Mouse (Mus musculus): ENCODE results near the gene Cenpo. TPM values are rescaled to one million over a fixed set of nuclear protein-coding genes. Genes with fewer than 3 reads are reported as not detected.
"Not testable (repeated sequence)": the region's sequence is repeated elsewhere in the genome, so short reads cannot be mapped to it uniquely, and the experiment has no call there.

Gene Cenpo
- total RNA-seq (2021): 1 to 10 TPM; 3.5 to 4.8 TPM
- long read RNA-seq, partial matches to known transcripts: 0 of 2 reads
- long read RNA-seq, other reads (novel, unspliced or antisense): 2 of 2 reads

DNA sequence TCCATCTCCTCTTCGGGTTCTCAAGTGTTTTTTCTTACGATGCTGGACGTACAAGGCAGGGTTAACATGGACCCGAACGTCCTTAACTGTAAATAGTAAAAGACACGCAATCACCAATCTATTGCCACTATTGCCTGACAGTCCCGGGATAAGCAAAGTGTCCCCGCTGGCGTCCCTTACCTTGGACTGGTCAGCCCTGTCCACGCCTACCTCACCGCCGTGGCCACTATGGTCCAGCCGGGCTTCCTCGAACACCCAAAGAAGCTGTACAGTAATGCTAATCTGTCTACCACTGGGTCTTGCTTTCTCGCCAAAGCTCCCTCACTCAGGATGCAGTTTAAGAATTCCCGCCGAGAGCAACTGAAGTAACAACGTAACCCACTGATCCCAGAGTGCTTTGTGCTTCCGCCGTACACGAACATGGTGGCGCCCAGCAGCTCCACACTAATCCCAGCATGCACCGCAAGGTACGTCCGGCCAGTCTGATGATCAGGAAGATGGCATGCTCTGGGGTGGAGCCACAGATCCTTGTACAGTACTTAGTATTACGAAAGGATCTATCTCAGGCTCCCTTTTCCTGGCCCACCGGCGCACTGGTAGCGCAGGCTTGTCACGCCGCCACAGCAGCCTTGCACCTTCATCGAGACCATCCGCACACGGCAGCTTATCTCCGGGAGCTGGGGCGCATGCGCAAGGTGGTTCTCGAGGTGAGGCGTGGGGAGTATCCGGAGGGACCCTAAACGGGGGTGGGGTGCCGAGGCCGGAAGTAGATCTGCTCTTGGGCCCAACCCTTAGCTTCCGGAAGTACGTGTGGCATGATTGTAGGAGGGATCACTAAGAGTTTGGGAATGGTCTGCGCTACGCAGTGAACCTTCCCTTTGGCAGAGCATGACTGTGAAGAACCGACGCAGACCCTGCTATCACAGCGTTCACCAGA is at the start of gene Cenpo, which contains the start of gene Ptrhd1:
Cenpo (minus strand) TSS at position 723 of the 937 bp plus-strand sequence.
Ptrhd1 (plus strand) TSS at position 456 of the 937 bp plus-strand sequence.
- DNase-seq (ENCODE audit: low spot score in 2 of 2): peak; percentile 96 to 98

DNA sequence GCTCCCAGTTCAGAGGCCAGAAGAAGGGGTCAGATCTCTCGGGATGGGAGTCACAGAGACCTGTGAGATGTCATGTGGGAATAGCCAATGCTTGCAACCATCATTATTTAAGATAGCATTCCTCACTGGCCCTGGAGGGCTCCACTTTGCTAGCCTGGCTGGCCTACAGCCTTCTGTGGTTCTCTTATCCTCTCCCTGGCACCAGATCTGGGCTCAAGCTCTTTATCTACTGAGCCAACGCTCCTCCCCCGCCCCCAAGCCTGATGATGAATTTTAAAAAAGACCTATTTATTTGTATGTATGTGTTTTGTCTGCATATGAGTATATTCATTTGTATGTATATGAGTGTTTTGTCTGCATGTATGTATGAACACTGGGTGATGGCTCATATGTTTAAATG is 45.8 kb upstream of the Cenpo start:
- DNase-seq (ENCODE audit: low spot score in 2 of 2): no peak

DNA sequence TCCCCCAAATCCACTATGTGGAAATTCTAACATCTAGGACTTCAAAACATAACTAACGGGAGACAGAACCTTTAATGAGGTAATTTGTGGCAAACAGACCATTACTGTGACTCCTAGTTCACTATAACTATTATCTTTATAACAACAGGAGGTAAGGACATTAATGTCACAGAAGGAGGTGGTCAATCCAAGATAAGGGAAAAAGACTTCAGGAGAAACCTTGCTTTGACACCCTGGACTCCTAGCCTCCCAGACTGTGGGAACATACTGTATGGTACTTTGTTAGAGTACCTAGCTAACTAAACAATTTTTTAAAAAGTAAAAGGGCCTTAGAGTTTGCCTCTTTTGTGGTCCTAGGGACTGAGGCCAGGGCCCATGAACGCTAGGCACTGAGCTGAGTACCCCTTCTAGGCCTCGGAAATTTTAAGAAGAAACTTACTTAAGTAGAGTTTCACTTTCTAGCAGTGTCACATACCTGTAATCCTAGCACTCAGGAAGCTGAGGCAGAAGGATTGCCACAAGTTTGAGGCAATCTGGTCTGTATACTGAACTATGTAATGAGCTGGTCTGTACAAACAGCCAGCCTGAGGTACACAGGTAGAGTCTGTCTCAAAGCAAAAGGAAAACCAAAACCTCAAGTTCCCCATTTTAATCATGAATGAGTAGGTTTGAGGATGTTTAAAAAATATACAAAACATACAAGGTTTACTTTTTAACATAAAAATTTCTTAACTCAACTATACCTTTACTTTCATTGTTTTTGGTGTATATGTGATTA is 45.1 kb upstream of the Cenpo start:
- no peak for DNase-seq (ENCODE audit: low spot score in 2 of 2)

DNA sequence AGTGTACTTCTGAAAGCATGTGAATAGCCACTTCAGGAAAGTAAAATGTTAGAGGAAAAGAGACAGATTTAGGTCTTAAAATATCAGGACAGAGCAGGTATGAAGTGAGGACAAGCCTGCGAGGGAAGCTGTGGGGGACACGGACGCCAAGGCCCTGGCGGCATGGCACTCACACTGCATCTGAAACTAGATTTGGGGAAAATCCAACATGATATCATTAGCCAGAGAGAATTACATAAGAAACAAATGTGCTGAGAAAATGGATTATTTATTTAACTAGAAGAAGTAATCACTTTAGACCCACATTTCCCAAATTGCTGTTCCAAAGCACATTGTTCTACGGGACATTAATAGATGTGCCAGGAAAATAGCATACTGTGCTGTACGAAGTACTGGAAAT is 37.0 kb upstream of the Cenpo start:
- DNase-seq (ENCODE audit: low spot score in 2 of 2): peak in 1 of 2 experiments; percentile 68

DNA sequence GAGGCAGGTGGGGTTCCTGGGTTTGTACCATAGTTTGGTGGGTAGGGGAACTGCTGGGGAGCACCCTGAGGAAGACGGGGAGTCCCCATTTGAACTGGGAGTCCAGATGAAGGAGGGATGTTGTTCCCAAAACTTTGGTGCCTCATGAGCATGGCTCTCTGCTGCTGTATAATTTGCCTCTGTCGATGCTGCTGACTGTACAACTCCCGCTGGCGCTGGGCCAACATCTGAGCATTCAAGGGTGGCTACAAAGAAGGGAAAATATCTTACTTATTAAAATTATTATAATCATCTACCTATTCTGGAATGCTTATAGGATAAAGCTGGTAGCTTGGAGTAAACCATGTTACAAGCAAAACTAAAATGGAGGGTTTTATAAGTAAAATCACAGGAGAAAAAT is 33.7 kb upstream of the Cenpo start:
- no peak for DNase-seq (ENCODE audit: low spot score in 2 of 2)

DNA sequence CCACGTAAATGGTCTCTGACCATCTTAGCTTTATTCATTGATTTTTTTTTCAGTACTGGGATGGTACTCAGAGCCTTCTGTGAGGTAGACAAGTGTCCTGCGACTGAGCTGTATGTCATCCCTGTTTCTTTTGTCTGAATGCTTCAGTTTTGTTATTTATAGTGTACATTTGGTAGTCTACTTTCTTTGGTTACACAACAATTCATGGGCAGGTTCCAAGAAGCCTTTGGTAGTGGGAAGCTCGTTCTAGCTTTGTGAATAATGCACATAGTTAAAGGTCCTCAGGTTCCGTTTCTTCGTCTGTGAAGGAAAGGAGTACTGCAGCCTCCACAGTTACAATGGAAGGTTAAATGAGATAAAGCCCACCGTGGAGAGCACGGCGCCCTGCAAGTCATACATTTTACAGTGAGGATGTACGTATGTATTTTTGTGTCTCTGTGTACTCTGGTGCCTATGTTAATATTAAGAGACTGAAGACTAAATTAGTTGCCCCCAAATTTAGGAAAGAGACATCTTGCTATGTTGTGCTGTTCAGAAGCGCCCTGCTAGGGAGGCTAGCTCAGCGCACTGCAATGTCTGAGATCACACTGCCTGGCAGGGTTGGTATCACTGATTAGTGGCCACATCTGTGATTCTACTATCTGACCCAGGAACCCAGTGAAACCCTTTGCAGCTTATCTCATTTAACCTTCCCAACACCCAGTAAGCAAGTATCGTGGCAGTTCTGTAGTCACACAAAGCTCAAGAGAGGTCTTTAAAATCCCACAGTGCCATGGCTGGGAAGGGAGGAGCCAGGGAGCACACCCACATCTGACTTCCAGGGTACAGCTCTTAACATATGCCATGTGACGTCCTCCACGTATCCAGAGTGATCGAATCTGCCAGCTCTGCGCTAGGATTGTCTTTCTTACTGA is 18.9 kb upstream of the Cenpo start:
- DNase-seq (ENCODE audit: low spot score in 2 of 2): peak in 1 of 2 experiments; percentile 46

DNA sequence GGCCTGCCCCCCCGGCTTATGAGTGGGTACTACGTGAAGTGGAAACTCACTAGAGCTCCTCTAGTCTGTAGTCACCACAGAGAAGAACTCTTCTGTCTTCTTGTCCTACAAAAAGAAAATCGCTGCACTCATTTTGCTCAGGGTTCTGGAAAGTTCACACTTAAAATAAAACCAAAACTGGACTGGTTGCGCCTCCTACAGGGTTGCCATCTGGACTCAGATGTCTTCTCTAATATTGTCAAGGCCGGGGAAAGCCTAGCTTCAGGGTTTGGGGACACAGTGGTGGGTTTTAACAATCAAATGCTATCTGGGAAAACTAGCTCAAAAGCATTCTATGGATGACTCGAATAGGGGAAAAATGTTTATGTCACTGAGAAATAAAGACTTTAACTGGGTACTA is 15.7 kb upstream of the Cenpo start:
- DNase-seq (ENCODE audit: low spot score in 2 of 2): no peak

DNA sequence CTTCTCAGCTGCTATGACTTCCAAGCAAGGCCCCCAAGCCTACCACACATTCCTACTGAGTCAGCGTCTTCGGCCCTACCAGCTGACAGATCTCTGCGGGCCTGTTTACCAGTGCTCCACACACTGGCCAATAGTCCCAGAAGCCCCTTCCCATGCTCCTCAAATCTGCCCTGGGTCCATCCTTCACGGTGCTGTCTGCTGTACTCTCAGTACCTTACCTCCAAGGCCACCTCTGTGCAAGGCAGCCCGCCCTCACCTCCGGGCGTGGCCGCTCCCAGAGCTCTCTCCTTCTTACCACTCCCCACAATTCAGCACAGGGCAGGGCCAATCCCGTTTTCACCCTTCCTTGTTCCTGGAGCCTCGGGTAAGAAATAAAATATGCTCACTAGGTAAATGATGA is 11.6 kb upstream of the Cenpo start:
- no peak for DNase-seq (ENCODE audit: low spot score in 2 of 2)

DNA sequence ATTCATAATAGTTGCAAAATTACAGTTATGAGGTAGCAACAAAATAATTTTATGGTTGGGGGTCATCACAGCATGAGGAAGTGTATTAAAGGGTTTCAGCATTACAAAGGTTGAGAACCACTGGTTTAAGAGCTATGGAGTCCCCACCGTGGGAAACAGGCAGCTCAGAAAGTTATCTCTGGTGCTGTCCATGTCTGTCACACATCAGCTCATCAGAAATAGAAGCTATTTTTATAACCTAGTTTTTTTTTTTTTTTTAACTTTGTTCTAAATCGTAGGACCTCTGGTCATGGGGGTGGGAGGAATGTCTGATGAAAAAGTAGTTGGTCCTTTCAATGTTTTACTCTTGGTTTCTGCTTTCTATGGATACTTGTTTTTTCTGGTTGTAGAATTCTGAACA is 9.7 kb upstream of the Cenpo start:
- DNase-seq (ENCODE audit: low spot score in 2 of 2): no peak

DNA sequence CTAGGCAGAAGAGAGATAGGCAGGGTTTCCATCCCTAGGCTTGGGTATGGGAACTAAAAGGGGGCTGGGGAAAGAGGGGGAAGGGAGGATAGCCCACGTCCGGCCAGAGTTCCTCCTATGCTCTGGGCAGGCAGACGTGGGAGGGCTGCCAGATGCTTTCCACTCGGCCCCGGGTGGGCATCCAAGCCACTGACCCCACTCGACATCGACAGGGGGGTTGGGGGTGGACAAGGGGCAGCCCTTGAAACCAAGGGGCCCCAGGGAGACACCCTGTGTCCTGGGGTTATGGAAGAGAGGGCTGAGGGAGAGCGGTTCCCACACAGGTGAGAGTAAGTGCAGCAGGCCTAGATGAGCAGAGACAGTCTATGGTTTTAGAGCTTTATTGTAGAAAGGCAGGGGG is 6.2 kb upstream of the Cenpo start:
- not testable (repeated sequence) for DNase-seq (ENCODE audit: low spot score in 2 of 2)

DNA sequence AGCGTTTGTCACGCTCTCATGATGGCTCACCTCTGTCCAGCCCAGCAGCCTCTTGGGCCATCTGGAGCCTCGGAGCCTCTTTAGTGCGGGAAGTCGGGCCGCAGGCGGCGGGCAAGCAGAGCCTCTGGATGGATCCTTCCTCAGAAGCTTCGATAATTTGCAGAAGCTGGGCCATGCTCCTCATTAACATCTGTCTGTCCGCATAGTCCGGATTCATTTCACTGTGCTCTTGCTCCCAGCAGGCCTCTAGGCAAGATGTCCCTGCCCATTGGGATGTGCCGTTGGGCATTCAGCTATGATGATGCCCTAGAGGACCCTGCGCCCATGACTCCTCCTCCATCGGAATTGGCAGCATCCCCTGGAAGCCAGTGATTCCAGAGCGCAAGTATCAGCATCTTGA is 3.4 kb upstream of the Cenpo start:
- DNase-seq (ENCODE audit: low spot score in 2 of 2): no peak

DNA sequence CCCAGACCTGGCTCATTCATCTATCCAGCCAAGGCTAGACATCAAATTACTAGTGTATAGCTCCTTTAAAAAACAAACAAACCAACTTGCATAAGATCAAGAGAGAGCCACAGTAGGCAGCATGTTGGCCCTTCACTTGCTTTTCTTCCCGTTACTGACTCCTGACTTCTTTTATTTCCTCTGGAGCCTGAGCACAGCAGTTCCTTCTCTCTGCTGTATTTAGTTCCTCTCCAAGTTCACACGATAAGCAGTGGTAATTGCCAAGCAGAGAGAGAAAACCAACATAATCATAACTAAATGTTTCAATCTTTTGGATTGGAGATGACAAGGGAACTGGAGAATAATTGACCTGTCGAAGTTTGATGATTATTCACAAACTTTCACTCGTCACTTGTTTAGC is 1.3 kb downstream of the Cenpo start:
- DNase-seq (ENCODE audit: low spot score in 2 of 2): no peak

DNA sequence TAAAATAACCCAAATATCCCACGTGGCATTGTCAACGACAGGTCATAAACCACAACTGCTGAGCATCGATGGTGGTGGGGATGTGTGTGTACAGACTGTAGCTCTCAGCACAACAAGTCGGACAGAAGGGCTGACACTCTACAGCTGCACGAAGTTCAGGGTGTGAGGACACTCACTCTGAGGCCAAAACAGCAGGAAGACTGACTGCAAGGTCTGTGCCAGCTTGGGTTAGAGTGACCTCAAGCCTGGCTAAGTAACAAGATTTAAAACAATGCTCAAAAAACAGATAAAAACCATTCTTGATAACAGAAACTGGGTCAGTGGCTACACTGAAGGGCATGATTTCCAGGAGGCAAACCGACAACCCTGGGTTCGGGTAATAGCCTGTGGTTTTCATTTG is 3.9 kb downstream of the Cenpo start:
- no peak for DNase-seq (ENCODE audit: low spot score in 2 of 2)

DNA sequence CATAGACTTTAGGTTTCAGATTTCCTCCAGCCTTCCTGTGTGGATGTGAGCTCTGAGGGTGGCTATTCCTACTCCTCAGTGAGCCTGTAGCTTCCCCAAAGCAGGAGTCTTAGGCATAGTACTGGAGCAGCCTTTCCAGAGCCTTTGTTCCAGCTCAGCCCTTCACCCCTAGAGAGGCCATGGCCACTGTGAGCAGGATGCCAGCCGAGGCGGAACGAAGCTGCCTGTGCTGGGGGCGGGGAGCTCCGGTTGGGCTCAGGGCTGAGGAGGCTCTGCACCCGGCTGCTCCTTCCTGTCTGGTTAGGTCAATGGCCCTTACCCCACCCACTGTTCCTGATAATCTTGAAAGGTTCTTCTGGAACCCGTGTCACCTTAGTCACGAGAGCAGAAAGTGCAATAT is 21.2 kb downstream of the Cenpo start:
- DNase-seq (ENCODE audit: low spot score in 2 of 2): no peak

DNA sequence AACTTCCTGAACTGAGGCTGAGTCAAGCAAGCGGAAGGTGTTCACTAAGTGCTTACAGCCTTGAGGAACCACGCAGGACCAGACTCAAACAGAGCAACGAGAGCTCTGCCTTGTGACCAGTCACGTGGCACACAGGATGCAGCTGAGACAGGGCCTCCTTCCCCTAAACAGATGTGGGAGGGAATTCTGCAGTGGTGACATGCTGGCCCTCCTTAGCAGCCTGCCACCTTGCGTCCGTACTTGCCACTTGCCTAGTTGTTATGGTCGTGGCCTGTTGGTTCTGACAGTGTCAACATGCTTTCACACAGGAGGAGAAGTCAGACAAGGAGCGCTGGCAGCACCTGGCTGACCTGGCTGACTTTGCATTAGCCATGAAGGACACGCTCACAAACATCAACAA is 22.9 kb downstream of the Cenpo start:
- DNase-seq (ENCODE audit: low spot score in 2 of 2): no peak

DNA sequence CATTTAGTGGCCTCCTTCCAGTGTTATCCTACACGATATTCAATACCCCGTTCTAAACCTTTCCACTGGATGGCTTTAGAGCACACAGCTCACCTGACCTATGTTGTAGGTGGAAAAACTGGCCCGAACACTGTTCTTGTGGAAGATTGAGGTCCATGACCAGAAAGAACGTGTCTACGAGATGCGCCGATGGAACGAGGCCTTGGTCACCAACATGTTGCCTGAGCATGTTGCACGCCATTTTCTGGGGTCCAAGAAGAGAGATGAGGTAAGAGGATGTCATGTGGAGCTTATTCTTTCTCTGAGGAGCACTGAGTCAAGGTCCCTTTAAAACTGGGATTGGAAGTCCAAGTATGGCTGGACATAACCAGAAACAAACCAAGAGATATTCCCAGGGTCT is 24.9 kb downstream of the Cenpo start:
- no peak for DNase-seq (ENCODE audit: low spot score in 2 of 2)

DNA sequence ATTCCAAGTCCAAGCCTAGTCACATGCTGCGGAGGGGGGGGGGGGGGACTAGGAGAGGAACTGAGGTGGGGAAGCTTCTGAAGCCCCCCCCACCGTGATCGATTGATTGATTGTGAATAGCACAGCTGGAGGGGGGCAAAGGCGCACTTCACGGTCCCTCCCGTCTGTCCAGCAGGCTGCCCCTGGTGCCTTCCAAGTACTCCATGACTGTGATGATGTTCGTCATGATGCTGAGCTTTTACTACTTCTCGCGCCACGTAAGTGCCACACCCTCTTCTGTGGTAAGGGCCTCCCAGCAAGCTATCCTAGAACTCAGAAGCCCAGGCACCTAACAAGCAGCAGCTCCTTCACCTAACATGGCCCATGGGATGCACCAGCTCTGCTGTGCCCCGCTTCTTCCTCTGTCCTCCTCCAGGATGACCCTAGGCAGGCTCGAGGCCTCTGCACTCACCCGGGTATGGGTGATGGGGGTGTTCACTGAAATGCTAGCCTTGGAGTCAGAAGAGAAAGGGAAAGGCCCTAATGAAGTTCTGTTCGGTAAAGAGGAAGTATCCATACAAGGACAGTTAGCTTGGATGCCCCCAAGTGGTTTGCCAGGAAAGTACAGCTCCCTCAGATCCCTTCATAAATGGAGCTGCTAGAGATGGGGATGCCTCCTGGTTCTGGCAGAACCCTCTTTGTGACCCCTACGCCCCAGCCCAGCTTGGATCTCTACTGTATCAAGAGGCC is 25.5 kb downstream of the Cenpo start:
- DNase-seq (ENCODE audit: low spot score in 2 of 2): peak; percentile 45 to 85

DNA sequence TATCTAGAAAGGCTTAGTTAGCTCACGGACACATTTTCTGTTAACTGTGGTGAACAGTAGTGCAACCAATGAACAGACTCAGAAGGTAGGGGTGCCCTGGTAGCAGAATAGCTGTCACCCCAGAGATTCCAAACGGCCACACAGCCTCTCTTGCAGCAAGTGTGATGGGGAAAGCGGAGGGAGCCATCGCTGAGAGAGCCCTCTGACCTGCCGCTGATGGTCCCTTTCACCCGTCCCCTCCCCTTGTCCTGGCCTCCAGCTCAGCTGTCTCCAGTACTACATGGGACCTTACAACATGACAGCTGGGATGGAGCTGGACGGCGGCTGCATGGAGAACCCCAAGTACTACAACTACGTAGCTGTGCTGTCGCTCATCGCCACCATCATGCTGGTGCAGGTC is 28.0 kb downstream of the Cenpo start:
- no peak for DNase-seq (ENCODE audit: low spot score in 2 of 2)

DNA sequence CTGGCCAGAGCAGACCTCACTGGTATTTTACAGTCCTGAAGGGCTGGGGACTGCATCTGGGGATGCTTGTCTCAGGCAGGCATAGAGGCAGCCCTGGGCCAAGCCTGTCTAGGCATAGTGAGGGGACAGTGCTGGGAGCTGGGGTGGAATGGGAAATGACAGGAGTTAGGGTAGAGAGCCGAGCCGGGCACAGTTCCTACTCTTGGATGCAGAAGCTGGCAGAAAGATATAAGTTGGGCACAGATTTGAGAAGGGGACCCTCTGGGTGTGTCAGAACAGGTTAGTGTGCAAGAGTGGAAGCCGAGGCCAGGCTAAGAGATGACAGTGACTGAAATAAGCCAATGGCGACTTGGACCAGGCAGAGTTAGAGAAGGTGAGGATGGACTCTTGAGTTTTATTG is 31.9 kb downstream of the Cenpo start:
- no peak for DNase-seq (ENCODE audit: low spot score in 2 of 2)

DNA sequence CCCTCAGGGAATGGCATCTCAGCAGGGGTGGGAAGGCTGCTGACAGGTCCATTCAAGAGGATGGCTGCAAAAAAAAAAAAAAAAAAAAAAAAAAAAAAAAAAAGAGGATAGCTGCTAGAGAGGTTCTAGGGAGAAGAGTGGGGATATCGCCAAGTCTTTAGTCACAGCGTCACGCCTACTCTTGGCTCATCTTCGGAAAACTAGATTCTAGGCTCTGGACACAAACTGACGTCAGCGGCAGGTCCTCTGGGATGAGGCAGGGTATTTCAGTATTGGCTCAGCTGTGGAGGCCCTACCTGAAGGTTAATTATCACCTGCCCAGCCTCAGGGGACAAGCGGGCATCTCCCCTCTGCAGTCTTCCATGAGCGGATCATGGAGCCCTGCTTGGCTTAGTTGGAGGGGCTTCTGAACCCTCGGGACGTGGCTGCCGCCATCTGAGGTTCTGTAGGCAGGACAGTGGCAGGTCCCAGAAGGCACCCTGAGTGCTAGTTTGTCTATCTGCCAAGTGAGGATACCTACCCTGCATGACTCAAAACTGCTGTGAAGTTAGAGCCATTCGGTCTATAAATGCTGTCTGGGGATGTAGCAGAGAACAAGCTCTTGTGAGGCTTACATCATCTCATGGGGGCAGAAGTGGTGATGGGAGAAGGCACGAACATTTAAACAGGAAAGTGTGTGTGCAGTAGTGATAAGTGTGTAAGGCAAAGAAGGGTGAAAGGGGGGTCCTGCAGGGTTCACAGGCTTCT is 32.5 kb downstream of the Cenpo start:
- peak; percentile 50 to 59 for DNase-seq (ENCODE audit: low spot score in 2 of 2)
